Mouse (Mus musculus) neural tube, embryonic 10.5 days (tissue): ENCODE measurements around the gene Rnf114.

Experiments
- DNase-seq: peaks from one replicate; pipeline ENCODE4 v3.0.0-alpha.2; 2017; ENCODE audit warnings: low spot score; ENCODE audit errors: extremely low spot score

The Rnf114 gene

GRCm38 (mm10) chr2:167503253-167503895 lies 10.9 kb downstream of the Rnf114 start:
- peak; percentile 89 for DNase-seq

GRCm38 (mm10) chr2:167503896-167504349 lies 11.5 kb downstream of the Rnf114 start:
- peak; percentile 62 for DNase-seq

- no peak for DNase-seq
Measured at GRCm38 (mm10) chr2:167505127-167505526, 12.7 kb downstream of the Rnf114 start.

GRCm38 (mm10) chr2:167506546-167507260 lies 14.3 kb downstream of the Rnf114 start:
- DNase-seq = no peak

DNA sequence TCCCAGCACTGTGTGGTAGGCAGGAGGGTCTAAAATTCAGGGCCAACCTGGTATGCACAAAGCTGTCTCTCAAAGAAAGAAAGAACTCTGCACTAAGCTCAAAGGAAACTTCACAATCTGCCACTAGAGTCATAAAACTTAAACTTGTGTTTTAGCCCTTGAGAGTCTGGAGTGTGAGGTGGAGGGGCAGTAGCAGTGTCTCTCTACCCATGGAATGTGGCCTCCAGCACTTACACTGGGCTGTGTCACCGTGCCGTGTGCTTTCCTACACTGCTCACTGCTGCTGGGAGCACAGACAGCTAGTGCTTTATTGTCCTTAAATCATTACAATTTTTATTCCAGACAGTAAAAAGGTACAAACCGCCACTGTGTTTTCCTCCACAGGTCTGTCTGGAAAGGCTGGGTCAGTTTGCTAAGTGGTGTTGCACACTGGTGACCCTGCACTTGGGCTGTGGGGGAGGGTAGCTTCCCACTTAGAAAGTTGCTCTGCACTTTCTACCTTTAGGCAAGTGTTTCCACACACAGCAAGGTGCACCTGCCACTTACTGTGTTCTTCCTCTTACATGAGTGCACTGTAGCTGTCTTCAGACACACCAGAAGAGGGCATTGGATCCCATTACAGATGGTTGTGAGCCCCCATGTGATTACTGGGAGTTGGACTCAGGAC lies 15.4 kb downstream of the Rnf114 start:
- DNase-seq = no peak

- DNase-seq = no peak
Measured at GRCm38 (mm10) chr2:167508569-167508968, 16.1 kb downstream of the Rnf114 start.

- DNase-seq = no peak
Measured at GRCm38 (mm10) chr2:167510485-167510884, 18.0 kb downstream of the Rnf114 start.

GRCm38 (mm10) chr2:167512365-167512764 lies 19.9 kb downstream of the Rnf114 start:
- DNase-seq = no peak

- no peak for DNase-seq
Measured at GRCm38 (mm10) chr2:167512970-167513369, 20.5 kb downstream of the Rnf114 start.

- no peak for DNase-seq
Measured at GRCm38 (mm10) chr2:167514641-167515040, 22.2 kb downstream of the Rnf114 start.

GRCm38 (mm10) chr2:167515688-167516087 lies 23.2 kb downstream of the Rnf114 start:
- DNase-seq = no peak

DNA sequence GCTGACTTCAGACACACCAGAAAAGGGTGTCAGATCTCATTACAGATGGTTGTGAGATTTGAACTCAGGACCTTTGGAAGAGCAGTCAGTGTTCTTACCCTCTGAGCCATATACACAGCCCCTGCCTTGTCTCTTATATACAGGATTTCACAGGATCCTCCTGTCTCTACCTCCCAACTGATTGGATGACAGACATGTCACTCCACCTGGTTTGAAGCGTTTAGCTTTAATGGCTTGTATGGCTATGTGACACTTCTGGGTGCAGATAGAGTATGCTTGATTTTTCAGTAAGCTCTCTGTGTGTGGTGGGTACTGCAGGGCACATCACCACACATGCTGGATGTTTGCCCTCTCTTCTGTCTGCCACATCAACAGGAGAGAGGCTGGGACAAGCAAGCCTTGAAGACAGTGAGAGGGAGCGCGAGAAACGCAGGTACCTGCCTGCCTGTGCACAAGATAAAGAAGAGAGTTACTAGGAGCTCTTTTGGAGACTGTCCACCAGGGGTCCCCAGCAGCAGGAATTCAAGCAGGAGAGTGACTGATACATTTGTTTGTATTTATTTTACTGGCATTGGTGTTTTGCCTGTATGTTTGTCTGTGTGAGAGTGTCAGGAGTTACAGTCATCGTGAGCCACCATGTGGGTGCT lies 27.3 kb downstream of the Rnf114 start:
- no peak for DNase-seq

DNA sequence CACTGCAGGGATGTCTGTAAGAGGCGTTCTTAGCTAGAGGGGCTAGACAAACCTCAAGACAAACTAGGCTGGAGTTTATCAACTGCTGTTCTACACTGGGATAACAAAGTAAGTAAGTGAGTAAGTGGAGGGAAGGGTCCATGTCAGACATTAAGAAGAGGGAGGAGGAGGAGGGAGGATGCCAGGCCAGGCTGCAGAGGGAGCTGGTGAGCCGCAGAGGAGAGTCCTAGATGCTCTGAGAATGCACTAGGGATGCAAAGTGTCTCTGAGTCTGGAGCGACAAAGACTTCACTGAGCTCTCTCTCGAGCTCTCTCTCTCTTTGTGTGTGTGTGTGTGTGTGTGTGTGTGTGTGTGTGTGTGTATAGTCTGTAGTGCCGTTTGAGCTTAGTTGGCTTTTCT lies 35.8 kb downstream of the Rnf114 start:
- DNase-seq = peak; percentile 37

DNA sequence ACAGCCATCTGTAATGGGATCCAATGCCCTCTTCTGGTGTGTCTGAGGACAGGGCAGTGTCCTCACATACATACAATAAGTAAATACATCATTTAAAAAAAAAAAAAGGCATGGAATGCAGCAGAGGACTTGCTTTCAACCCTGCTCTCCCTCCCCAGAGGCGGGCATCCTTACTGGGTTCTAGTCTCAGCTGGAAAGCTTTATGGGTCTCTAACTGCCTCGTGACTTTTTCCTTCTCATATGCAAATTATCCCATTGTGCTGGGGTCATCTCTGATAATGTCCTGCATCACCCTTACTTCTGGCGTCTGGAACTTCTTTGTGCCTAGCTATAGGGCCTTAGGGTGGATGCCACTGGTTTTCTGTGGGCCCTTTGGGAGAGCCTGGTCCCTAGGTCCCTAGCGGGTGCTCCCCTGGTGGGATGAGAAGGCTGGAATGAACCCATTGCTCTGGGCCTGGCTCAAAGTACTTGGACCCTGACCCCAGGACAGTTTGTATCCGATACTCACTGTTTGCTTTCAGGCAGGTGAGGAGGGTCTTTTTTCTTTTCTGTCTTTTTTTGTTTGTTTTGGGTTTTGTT lies 37.6 kb downstream of the Rnf114 start:
- no peak for DNase-seq

DNA sequence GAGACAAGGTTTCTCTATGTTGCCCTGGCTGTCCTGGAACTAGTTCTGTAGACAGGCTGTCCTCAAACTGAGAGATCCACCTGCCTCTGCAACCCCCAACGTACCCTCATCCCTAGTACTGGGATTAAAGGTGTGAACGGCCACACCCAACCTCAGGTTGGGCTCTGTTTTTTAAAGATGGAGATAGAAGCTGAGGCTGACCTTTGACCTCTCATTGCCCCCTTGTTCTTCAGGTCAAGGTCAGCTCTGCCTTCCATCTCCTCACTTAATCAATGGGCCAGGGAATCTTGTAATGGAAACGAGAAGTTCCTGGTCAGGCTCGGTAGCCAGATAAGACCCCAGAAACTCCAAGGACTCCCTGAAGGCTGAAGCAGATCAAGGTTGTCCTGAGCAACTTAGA lies 38.1 kb downstream of the Rnf114 start:
- DNase-seq = no peak

DNA sequence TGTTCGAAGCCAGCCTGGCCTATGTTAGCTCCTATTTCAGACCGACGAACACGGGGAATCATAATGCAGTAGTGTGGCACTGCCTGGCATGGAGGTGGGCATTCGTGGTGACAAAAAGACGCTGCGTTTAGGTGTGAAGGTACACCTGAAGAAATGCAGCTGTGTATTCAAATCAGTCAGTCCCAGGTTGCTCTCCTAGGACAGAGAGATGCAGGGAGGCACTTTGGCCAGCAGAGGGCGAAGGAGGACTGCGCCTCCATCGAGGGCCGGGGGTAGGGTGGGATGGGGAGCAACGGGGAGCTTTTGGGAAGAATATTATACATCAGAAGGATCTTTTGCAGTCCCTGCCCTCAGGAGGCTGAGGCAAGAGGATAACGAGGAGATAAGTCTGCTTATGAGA lies 39.7 kb downstream of the Rnf114 start:
- peak; percentile 75 for DNase-seq

DNA sequence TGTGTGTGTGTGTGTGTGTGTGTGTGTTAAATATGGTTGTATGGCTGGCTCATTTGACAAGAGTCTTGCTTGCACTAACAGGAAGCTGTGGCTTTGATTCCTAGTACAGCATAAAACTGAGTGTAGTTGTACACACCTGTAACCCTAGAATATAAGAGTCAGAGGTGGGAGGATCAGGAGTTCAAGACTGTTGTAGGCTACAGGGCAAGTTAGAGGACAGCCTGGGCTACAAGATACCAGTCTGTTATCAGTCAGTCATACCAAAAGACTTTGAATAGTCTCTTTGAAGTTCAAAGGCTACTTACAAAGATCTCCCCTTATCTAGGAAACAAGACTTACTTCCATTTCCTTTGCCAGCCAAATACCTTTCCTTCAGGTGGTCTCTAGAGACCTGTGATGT lies 41.4 kb downstream of the Rnf114 start:
- DNase-seq = no peak

DNA sequence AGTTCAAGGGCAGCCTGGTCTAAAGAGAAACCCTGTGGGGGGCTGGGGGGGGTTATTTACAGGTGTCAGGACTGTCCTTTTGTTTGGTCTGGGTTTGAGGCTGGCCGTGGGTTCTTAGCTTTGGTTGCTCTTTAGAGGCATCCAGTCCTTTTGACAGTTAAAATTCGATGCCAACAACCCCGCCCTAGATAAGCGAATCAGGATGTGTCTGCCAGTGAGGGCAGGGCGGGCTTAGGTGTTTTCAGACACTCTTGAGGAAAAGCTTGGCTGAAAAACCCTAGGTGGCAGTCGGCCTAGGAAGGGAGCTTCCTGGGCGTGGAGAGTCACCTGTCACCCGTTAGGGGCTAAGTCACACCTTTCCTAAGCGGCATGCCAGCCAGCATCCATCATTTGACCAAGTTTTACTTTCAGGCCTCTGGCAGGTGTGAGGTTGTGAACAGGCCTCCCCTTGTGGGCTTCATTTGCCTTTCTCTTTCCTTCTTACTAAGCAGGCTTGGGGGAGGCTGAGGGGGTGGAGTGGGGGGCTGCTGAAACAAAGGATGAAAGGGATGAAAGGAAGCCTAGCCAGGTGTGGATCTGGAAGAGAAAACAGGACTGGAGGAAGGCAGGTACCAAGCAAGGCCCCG lies 44.0 kb downstream of the Rnf114 start:
- no peak for DNase-seq

GRCm38 (mm10) chr2:167537476-167538297 lies 45.2 kb downstream of the Rnf114 start, which contains the start of gene Snai1:
TSS of gene Snai1 (plus strand) at chr2:167538195.
- peak; percentile 95 for DNase-seq

DNA sequence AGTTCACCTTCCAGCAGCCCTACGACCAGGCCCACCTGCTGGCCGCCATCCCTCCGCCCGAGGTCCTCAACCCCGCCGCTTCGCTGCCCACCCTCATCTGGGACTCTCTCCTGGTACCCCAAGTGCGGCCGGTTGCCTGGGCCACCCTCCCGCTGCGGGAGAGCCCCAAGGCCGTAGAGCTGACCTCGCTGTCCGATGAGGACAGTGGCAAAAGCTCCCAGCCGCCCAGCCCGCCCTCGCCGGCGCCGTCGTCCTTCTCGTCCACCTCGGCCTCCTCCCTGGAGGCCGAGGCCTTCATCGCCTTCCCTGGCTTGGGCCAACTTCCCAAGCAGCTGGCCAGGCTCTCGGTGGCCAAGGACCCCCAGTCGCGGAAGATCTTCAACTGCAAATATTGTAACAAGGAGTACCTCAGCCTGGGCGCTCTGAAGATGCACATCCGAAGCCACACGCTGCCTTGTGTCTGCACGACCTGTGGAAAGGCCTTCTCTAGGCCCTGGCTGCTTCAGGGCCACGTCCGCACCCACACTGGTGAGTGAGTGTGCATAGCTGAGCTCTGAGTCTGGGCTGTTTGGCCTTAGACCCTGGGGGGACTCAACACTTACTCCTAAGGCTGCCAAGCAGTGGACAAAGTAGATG lies 46.3 kb downstream of the Rnf114 start:
- DNase-seq = peak; percentile 58
